Mouse (Mus musculus) cerebellum, postnatal 14 days (tissue): ENCODE measurements around the gene Szt2.
A peak's percentile ranks its signal among the peaks of the same experiment; 100 is the strongest.

ENCODE experiments used
- DNase-seq, 2 experiments: peaks; one replicate each; pipeline ENCODE4 v3.0.0; 2021; ENCODE audit warnings: mixed read lengths in 2 of 2

Gene Szt2

GRCm38 (mm10) chr4:118357504-118357903 lies 51.6 kb downstream of the Szt2 start:
- DNase-seq = no peak

DNA sequence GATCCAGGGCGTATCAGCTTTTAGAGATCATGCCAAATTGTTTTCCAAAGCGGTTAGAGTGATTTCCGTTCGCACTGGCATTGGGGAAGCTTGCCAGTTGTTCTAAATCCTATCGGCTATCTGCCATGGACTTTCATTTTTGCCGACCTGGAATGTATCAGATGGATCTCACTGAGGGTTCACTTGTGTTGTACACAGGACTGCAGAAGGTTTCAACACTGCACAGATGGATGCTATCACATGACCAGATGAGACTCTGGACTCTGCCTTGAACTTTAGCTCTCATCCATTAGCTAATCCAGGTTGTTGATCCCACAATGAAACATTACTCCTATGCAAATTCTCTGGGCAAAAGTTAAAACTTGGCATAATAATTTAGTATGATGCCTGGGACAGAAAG lies 52.3 kb downstream of the Szt2 start:
- no peak for DNase-seq

GRCm38 (mm10) chr4:118354289-118354688 lies 54.8 kb downstream of the Szt2 start:
- DNase-seq = no peak

DNA sequence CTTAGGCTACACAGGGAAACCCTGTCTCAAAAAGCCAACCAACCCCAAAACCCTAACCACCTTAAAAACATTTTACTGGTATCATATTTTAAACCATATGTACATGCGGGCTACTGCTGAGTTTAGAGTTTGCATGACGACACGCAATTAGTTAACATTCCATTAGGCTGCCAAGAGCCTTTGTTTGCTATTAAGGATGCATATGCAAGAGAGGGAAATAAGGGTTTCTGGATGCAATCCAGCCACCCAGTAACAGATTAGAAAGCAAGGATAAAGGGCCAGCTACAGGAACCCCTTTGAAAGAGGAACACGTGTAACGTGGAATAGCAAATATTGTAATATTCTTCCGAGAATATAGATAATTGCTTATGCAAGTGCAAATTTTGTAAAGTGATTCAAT lies 55.4 kb downstream of the Szt2 start:
- no peak for DNase-seq

GRCm38 (mm10) chr4:118351828-118352227 lies 57.2 kb downstream of the Szt2 start:
- DNase-seq = no peak

- DNase-seq = no peak
Measured at GRCm38 (mm10) chr4:118350864-118351263, 58.2 kb downstream of the Szt2 start.

GRCm38 (mm10) chr4:118347529-118348309 lies 61.4 kb downstream of the Szt2 start:
- no peak for DNase-seq

GRCm38 (mm10) chr4:118341447-118341846 lies 67.6 kb downstream of the Szt2 start:
- DNase-seq = no peak

GRCm38 (mm10) chr4:118336658-118337057 lies 72.4 kb downstream of the Szt2 start:
- peak; percentile 64 to 84 for DNase-seq

GRCm38 (mm10) chr4:118335991-118336390 lies 73.1 kb downstream of the Szt2 start:
- no peak for DNase-seq

GRCm38 (mm10) chr4:118331777-118332176 lies 77.3 kb downstream of the Szt2 start:
- DNase-seq = no peak

- no peak for DNase-seq
Measured at GRCm38 (mm10) chr4:118326476-118326875, 82.6 kb downstream of the Szt2 start.

DNA sequence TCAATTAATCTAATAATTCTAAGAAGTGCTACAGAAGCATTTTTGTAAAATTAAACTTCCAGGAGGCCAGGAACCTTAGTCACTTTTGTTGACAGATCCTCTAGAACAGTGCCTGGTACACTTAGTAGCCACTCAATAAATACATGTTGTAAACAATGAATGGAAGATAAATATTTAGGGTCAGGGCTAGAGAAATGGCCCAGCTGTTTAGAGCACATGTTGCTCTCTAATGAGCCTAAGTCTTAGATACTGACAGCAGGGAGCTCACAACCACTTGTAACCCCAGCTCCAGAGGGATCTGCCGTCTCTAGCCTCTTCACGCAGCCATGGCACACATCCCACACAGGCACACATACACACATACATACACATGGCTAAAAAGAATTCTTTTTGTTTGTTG lies 88.4 kb downstream of the Szt2 start:
- DNase-seq = no peak

GRCm38 (mm10) chr4:118319706-118320344 lies 89.2 kb downstream of the Szt2 start:
- no peak for DNase-seq

DNA sequence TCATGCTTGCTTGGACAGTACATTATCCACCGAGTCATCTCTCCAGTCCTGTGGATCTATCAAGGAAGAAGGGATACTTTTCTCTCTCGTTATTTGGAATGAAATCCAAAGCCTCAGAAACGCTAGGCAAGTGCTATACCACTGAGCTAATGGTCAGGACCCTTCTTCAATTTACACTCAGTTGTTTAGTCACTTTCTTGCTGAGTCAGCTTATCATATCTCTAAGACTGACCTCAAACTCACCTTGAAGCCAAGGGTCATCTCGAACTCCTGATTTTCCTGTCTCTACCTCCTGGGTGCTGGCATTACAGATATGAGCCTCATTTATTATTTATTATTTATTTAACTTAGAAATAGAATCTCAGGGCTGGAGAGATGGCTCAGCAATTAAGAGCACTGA lies 92.4 kb downstream of the Szt2 start:
- no peak for DNase-seq

DNA sequence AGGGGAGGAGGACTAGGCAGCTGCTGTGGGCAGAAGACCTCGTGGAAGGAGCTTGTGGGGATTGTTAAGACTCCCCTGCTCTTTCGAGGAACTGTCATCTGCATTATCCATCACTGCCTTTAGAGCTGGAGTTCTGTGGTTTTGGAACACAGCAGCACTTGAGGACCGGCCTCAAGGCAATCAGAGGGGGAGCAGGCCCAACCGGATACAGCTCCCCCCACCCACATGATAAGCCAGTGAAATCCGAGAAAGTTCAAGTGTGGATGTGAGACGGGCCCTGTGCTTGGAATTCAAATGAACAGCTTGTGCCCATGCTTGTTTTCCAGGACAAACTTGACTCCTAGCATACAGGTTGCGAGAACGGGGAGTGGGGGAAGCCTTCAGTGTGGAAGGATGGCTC lies 93.8 kb downstream of the Szt2 start:
- no peak for DNase-seq
